Mouse (Mus musculus) brain, adult 10 weeks (tissue): ENCODE measurements around the gene B3gat1. TPM values are rescaled to one million over a fixed set of nuclear protein-coding genes. Genes with fewer than 3 reads are reported as not detected.

Experiments
- polyA plus RNA-seq: library from polyadenylated mRNA; stranded (reverse); fragments of 350-450 nt; fragmentation: Illumina TruSeq; extraction: RNeasy Lipid Tissue Mini Kit (QIAGEN cat#74804); gene quantifications from one replicate; pipeline ENCODE4 v1.2.3, GENCODE M21; 2015; ENCODE audit warnings: low read depth, low replicate concordance

Gene B3gat1
- 132 TPM for polyA plus RNA-seq

DNA sequence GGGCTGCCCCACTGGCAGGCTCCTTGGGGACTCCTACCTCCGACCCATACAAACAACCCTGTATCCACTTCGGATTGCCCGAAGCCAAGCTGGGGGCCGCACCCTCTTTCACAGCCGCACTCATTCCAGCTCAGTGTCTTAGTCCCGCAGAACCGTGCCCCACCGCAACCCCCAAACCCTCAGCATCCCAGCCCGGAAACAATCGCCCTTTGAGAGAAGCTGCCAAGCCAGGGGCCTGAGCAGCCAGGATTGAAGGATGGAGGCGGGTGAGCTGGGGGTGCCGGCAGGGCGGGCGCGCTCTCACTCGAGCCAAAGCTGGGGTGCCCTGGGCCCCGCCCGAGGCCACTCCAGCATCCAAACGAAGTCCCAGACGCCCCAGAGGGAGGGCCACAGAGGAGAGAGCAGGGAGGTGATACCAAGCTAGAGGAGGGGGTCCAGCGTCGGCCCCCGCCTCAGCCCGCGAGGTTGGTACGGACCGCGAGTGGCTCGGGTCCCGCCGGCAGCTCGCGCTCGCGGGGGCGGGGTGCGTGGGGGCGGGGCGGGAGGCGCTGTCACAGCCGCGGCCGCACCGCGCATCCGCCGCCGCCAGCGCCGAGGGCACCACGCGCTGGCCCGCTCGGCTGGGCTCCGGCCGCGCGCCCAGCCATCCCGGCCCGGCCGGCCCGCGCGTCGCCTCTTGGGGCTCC is at the start of gene B3gat1:
Gene B3gat1 (plus strand): TSS at position 523 of the 686 bp plus-strand sequence.

DNA sequence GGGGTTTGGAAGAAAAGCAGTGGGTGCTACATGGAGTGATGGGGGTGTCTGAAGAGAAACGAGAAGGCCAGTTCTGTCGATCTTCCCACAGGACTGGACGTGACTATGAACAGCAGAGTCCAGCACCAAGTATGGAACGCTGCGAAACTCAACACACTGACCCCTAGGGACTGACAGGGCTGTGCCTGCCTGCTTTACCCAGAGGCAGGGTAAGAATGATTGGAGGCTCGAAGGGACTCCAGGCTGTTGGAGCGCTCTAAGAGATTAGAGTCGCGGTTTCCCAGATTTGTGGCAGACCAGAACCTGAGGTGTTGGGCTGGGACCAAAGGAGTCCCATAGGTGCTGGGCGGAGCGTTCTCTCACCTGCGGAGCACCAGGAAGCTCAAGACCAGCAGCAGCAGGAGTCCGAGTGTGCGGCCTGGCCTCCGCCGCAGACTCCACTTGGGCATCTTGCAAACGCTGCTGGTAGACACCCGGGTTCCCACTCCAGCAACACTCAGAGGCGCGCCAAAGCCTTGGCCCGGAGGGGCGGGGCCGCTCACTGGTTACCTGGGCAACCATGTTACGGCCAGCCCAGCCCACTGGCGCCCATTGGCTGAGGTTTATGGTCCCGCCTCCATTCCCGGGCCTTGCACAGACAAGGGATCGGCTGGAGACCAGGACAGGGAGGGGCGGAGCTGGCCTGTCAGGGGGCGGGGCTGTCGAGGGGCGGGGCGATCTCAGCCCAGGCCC is 72.6 kb downstream of the B3gat1 start, which contains the start of gene Glb1l2:
Gene Glb1l2 (minus strand): TSS at position 534 of the 732 bp plus-strand sequence.

Other genes starting within 250 kb of the B3gat1 start
- 0.70 TPM for gene Glb1l2, start 72.7 kb downstream of the B3gat1 start, polyA plus RNA-seq
- gene Glb1l3, start 127.2 kb downstream of the B3gat1 start, polyA plus RNA-seq, result not detected
- not detected for gene Gm1110, start 189.4 kb downstream of the B3gat1 start, polyA plus RNA-seq